Mouse (Mus musculus): ENCODE measurements around the gene Fam155a. TPM values are rescaled to one million over a fixed set of nuclear protein-coding genes. Genes with fewer than 3 reads are reported as not detected.

The Fam155a gene
- polyA plus RNA-seq, 1 experiment from 2014 or later = 0.89 TPM

DNA sequence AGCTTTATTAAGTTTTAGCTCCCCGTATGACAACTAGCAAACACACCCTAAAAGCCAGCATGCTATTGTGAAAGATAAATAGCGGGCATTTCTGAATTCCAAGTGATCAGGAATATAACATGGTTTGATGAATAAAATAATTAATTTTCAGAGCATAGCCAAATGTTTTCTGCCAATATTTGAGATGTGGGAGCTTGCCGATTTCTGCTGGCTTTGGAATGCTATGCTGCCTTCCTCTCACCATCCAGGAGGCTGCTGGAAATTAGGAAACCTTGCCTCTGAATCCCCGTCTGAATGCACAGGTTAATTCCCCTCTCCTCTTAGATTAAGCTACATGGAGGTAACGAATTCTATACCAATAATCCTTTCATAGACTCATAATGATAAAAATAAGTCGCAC lies 116.1 kb downstream of the Fam155a start:
- Histone ChIP-seq H3K4me3 (no peak overlapping the region), H3K4me1 (no peaks in the 10 kb centered on the region), H3K4me2 (replicated peaks) (no peak overlapping the region), H3K9me3 (no peaks in the 10 kb centered on the region), H3K9ac (no peak overlapping the region), H3K27me3 (no peaks in the 10 kb centered on the region), H3K36me3 (no peaks in the 10 kb centered on the region), H3K27ac (no peak overlapping the region)
- ATAC-seq (ENCODE audit: low FRiP score, low read depth) = no peak
- 84% methylated on average over 6 of the region's 6 CpGs for WGBS

DNA sequence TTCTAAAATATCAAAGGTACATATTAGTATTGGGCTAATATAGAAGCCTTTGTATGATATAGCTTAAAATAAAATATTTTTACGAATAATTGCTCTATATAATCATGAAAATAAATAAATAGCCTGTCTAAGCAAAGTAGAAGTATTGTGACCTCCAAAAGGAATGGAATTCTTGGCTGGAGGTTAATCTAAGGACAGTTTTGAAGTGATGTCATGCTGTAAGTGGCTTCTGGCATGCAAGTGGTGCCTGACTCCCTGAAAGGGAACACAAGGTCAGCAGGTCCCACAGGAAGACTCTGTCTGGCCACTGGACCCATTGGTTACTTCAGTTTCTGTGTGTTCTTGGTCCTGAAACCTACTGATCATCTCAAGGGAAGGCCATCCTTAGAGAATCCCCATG lies 117.3 kb downstream of the Fam155a start:
- WGBS = 44% methylated on average over 1 of the region's 1 CpGs
- H3K36me3 ChIP-seq = no peaks in the 10 kb centered on the region
- H3K4me1 ChIP-seq = no peaks in the 10 kb centered on the region
- H3K9ac ChIP-seq = no peak overlapping the region
- H3K9me3 ChIP-seq = no peaks in the 10 kb centered on the region
- H3K4me3 ChIP-seq = no peak overlapping the region
- no peak for ATAC-seq (ENCODE audit: low FRiP score, low read depth)
- no peak overlapping the region for H3K27ac ChIP-seq
- H3K27me3 ChIP-seq = no peaks in the 10 kb centered on the region
- H3K4me2 ChIP-seq (replicated peaks) = no peak overlapping the region

DNA sequence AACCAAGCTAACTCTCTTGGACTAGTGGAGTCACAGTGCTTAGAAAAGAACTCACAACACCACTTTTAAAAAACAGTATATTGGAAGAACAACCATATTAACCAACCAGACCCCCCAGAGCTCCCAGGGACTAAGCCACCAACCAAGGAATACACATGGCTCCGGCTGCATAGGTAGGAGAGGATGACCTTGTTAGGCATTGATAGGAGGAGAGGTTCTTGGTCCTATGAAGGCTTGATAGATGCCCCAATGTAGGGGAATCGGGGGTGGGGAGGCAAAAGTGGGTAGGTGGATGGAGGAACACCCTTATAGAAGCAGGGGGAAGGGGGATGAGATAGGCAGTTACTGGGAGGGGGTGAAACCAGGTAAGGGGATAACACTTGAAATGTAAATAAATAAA lies 132.8 kb downstream of the Fam155a start:
- Histone ChIP-seq H3K36me3 (no peaks in the 10 kb centered on the region), H3K9me3 (no peaks in the 10 kb centered on the region), H3K4me3 (no peak overlapping the region), H3K4me1 (no peaks in the 10 kb centered on the region), H3K27ac (no peak overlapping the region), H3K4me2 (replicated peaks) (no peak overlapping the region), H3K9ac (no peak overlapping the region), H3K27me3 (no peaks in the 10 kb centered on the region)
- no peak for ATAC-seq (ENCODE audit: low FRiP score, low read depth)
- 94% methylated on average over 2 of the region's 2 CpGs for WGBS

- Histone ChIP-seq H3K27ac (no peak overlapping the region), H3K9me3 (no peaks in the 10 kb centered on the region), H3K9ac (no peak overlapping the region), H3K4me3 (no peak overlapping the region), H3K36me3 (no peaks in the 10 kb centered on the region), H3K4me1 (no peaks in the 10 kb centered on the region), H3K27me3 (no peaks in the 10 kb centered on the region), H3K4me2 (replicated peaks) (no peak overlapping the region)
- no peak for ATAC-seq (ENCODE audit: low FRiP score, low read depth)
- WGBS = 63% methylated on average over 5 of the region's 5 CpGs
These were observed 135.7 kb downstream of the Fam155a start for GRCm38 (mm10) chr8:9635240-9635639.

DNA sequence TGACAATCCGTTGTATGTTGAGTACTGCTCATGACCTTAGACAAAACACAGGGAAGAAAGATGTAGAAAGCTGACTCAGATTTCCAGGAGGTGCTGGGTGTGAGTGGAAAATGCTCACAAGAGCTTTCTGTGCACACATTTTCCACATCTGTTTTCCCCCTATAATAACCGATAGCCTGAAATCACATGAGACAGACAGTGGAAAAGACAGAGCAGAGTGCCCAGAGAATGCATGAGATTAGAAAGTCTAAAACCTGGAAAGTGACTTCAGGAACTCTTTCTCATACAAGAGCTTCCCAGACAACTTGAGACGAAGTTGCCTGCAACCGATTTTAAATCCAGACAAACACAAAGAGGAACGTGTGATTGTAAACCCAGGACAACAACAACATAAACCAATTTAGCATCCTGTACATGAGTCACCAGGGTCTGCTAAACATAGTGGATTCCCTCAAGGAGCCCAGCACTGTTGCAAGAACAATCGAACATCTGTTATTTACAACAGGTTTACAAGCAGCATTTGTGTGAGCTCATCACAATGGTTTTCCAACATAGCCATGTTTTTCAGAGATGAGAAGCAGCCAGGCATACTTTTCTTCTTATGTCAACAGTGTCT lies 163.8 kb downstream of the Fam155a start:
- peak; percentile 73; the same call in 1 of the 2 replicates for ATAC-seq (ENCODE audit: low FRiP score, low read depth)
- H3K27ac ChIP-seq = no peak overlapping the region; the same call in 1 of the 2 replicates
- H3K9me3 ChIP-seq = no peaks in the 10 kb centered on the region

DNA sequence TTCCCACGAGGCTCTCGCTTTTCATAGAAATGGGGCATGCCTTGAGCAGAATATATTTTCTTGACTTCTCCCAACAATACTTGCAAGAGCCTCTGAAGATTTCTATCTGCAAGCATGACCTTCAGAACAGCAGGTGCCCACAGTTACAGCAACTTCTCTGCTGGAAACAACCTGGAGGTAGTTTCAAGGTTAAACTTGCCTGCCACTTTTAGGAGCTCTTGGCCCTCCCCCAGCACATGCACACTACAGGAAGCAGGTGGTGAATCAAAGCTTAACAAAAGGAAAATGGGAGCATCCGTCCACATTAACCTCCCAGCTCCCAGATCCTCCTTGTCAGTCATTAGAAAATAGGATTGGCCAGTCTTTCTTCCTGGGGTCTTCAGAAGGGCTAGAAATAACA lies 175.0 kb downstream of the Fam155a start:
- no peak overlapping the region for H3K27ac ChIP-seq
- ATAC-seq (ENCODE audit: low FRiP score, low read depth) = no peak

More for the DNA sequence above, 163.8 kb downstream of the Fam155a start:
- H3K36me3 ChIP-seq = no peaks in the 10 kb centered on the region
- no peak overlapping the region for H3K9ac ChIP-seq
- no peak overlapping the region for H3K4me3 ChIP-seq
- H3K4me2 ChIP-seq (replicated peaks) = no peak overlapping the region
- no peaks in the 10 kb centered on the region for H3K27me3 ChIP-seq
- no peaks in the 10 kb centered on the region for H3K4me1 ChIP-seq
- WGBS = 49% methylated on average over 6 of the region's 6 CpGs

GRCm38 (mm10) chr8:9581836-9582235 lies 189.1 kb downstream of the Fam155a start:
- Histone ChIP-seq H3K4me3 (no peak overlapping the region), H3K9me3 (no peaks in the 10 kb centered on the region), H3K27me3 (no peaks in the 10 kb centered on the region), H3K27ac (no peak overlapping the region), H3K4me1 (no peaks in the 10 kb centered on the region), H3K9ac (no peak overlapping the region), H3K4me2 (replicated peaks) (no peak overlapping the region), H3K36me3 (no peaks in the 10 kb centered on the region)
- 68% methylated on average over 6 of the region's 6 CpGs for WGBS
- no peak for ATAC-seq (ENCODE audit: low FRiP score, low read depth)

More for the DNA sequence above, 175.0 kb downstream of the Fam155a start:
- Histone ChIP-seq H3K36me3 (no peaks in the 10 kb centered on the region), H3K9me3 (no peaks in the 10 kb centered on the region), H3K27me3 (no peaks in the 10 kb centered on the region), H3K4me2 (replicated peaks) (no peak overlapping the region), H3K4me1 (no peaks in the 10 kb centered on the region), H3K4me3 (no peak overlapping the region), H3K9ac (no peak overlapping the region)
- 69% methylated on average over 3 of the region's 3 CpGs for WGBS

DNA sequence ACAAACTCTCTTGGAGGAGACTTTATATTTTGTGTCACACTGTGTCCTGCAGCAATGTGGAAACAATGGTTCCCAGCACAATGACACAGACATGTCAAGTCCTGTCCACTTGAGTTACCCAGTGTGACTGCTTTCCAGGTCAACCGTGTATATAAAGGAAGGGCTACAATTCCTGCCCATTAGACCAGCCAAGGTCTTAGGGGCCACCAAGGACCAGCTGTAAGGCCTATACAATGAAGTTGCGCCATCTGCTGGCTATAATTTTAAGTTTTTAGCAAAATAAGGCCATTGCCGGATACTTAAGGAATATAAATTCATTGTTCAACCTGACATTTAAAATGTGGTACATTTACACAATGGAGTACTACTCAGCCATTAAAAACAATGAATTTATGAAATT lies 190.8 kb downstream of the Fam155a start:
- no peaks in the 10 kb centered on the region for H3K4me1 ChIP-seq
- H3K4me3 ChIP-seq = no peak overlapping the region
- H3K9me3 ChIP-seq = no peaks in the 10 kb centered on the region
- H3K27me3 ChIP-seq = no peaks in the 10 kb centered on the region
- no peak overlapping the region for H3K4me2 ChIP-seq (replicated peaks)
- no peak overlapping the region for H3K27ac ChIP-seq
- no peak overlapping the region for H3K9ac ChIP-seq
- 29% methylated on average over 3 of the region's 3 CpGs for WGBS
- ATAC-seq (ENCODE audit: low FRiP score, low read depth) = no peak
- no peaks in the 10 kb centered on the region for H3K36me3 ChIP-seq

GRCm38 (mm10) chr8:9571977-9572376 lies 199.0 kb downstream of the Fam155a start:
- no peak overlapping the region for H3K27ac ChIP-seq
- no peaks in the 10 kb centered on the region for H3K27me3 ChIP-seq
- H3K36me3 ChIP-seq = no peaks in the 10 kb centered on the region
- 74% methylated on average over 2 of the region's 2 CpGs for whole genome bisulfite sequencing
- no peaks in the 10 kb centered on the region for H3K4me1 ChIP-seq
- no peaks in the 10 kb centered on the region for H3K9me3 ChIP-seq
- H3K9ac ChIP-seq = no peak overlapping the region
- no peak overlapping the region for H3K4me3 ChIP-seq
- H3K4me2 ChIP-seq (replicated peaks) = no peak overlapping the region
- ATAC-seq (ENCODE audit: low FRiP score, low read depth) = no peak

GRCm38 (mm10) chr8:9569516-9570170 lies 201.3 kb downstream of the Fam155a start:
- ATAC-seq (ENCODE audit: low FRiP score, low read depth) = no peak
- whole genome bisulfite sequencing = 83% methylated on average over 4 of the region's 4 CpGs
- Histone ChIP-seq H3K9me3 (no peaks in the 10 kb centered on the region), H3K4me3 (no peak overlapping the region), H3K4me2 (replicated peaks) (no peak overlapping the region), H3K4me1 (no peaks in the 10 kb centered on the region), H3K27me3 (no peaks in the 10 kb centered on the region), H3K27ac (no peak overlapping the region), H3K9ac (no peak overlapping the region), H3K36me3 (no peaks in the 10 kb centered on the region)

DNA sequence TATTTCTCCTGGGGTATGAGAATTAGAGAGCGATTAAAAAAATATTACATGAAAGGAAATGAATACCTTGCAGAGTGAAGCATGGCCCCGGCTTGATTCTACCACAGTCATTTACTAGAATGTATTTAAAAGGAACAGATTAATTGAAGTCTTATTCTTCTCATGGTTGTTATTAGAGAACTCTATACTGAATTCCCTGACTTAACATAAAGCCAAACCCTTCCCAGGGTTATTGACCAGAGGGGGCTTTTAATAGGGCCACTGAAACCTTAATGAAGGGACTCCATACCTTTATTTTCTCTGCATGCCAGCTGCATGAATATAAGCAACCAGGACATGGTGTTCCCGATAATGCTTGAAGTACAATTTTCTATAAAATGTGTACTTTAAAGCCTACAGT lies 221.8 kb downstream of the Fam155a start:
- Histone ChIP-seq H3K27ac (0 out of 2 replicates have a peak overlapping the region, but pooled peaks have one; percentile 10), H3K4me3 (no peak overlapping the region), H3K9me3 (no peaks in the 10 kb centered on the region), H3K27me3 (no peaks in the 10 kb centered on the region), H3K9ac (no peak overlapping the region), H3K36me3 (no peaks in the 10 kb centered on the region), H3K4me1 (peaks cover 10% of the 10 kb centered on the region; the same call in 1 of the 2 replicates), H3K4me2 (replicated peaks) (no peak overlapping the region)
- peak; percentile 86 for ATAC-seq (ENCODE audit: low FRiP score, low read depth)
- WGBS = 58% methylated on average over 3 of the region's 3 CpGs

GRCm38 (mm10) chr8:9547558-9547954 lies 223.4 kb downstream of the Fam155a start:
- WGBS = 57% methylated on average over 2 of the region's 2 CpGs
- Histone ChIP-seq H3K9me3 (no peaks in the 10 kb centered on the region), H3K4me3 (no peak overlapping the region), H3K27ac (no peak overlapping the region), H3K27me3 (no peaks in the 10 kb centered on the region), H3K4me1 (peaks cover 10% of the 10 kb centered on the region; the same call in 1 of the 2 replicates), H3K9ac (no peak overlapping the region), H3K4me2 (replicated peaks) (no peak overlapping the region), H3K36me3 (no peaks in the 10 kb centered on the region)
- no peak for ATAC-seq (ENCODE audit: low FRiP score, low read depth)

Data from limb, embryonic 13.5 days (tissue).